Mouse (Mus musculus) heart, embryonic 12.5 days (tissue): ENCODE data around the gene B020031M17Rik. TPM values are rescaled to one million over a fixed set of nuclear protein-coding genes. Genes with fewer than 3 reads are reported as not detected.
"Not testable (repeated sequence)": the region's sequence is repeated elsewhere in the genome, so short reads cannot be mapped to it uniquely, and the experiment has no call there.

Source experiments
- ATAC-seq: fragments of 200-750 bp; cut with Nextera tagmentation; 2 replicates; pipeline ENCODE4 v1.8.0; 2017; ENCODE audit warnings: moderate TSS enrichment, moderate library complexity; ENCODE audit not compliant: insufficient number of reproducible peaks, low FRiP score
- H3K27ac ChIP-seq: fragments of 300-500 bp; sonication (generic); 2 replicates; pipeline ENCODE4 v1.5.1; 2016; ENCODE audit warnings: mild to moderate bottlenecking, moderate library complexity; ENCODE audit not compliant: poor library complexity, severe bottlenecking
- H3K27me3 ChIP-seq: fragments of 300-500 bp; sonication (generic); replicated peaks from 2 replicates; pipeline ENCODE4 v1.6.1; 2016; ENCODE audit warnings: mild to moderate bottlenecking, moderate library complexity
- H3K36me3 ChIP-seq: fragments of 300-500 bp; sonication (generic); 2 replicates; pipeline ENCODE4 v1.6.1; 2016; ENCODE audit warnings: mild to moderate bottlenecking, moderate library complexity
- H3K4me1 ChIP-seq: fragments of 300-500 bp; sonication (generic); replicated peaks from 2 replicates; pipeline ENCODE4 v1.6.1; 2016; ENCODE audit warnings: mild to moderate bottlenecking
- H3K4me2 ChIP-seq: fragments of 300-500 bp; sonication (generic); 2 replicates; pipeline ENCODE4 v1.6.1; 2016; ENCODE audit warnings: mild to moderate bottlenecking, moderate library complexity
- H3K4me3 ChIP-seq: fragments of 300-500 bp; sonication (generic); 2 replicates; pipeline ENCODE4 v1.5.1; 2016; ENCODE audit warnings: mild to moderate bottlenecking
- H3K9ac ChIP-seq: fragments of 300-500 bp; sonication (generic); 2 replicates; pipeline ENCODE4 v1.6.1; 2016; ENCODE audit warnings: mild to moderate bottlenecking, moderate library complexity
- H3K9me3 ChIP-seq: fragments of 300-500 bp; sonication (generic); replicated peaks from 2 replicates; pipeline ENCODE4 v1.6.1; 2016; ENCODE audit warnings: mild to moderate bottlenecking, moderate library complexity
- WGBS: fragments of 180-500 bp; shearing (Covaris S2); methylation state at CpG from one replicate; pipeline ENCODE4 v1.1.7; 2016; 5-methylcytosine and 5-hydroxymethylcytosine counted together
- polyA plus RNA-seq: library from polyadenylated mRNA; unstranded; fragments of >200 nt; fragmentation: Nextera tagmentation; extraction: Ambion mirVana; gene quantifications from 2 replicates; pipeline ENCODE4 v1.2.1, GENCODE M21; 2016

Gene B020031M17Rik
- polyA plus RNA-seq, 1 experiment from 2014 or later, result not detected

DNA sequence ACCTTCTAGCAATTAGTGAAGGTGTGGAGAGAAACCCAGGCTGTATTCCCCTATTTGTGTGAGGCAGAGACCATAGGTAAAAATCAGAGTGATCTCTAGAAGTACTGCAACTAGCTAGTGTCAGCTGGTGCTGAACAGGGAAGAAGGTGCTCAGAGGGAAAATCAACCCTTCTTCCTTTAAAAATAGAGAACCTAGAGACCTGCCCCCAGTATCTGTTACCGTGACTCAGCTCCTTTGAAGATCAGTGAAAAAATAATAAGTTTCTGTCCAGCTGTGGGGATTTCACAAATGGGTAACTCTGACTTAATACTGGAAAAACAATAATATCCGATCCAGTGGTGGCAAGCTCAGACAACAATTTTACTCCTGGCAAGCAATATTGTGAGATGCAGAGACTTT is 4.5 kb upstream of the B020031M17Rik start:
- 71% methylated on average over 2 of the region's 2 CpGs for WGBS
- not testable (repeated sequence) for H3K4me1 ChIP-seq, H3K4me2 ChIP-seq, H3K27me3 ChIP-seq, ATAC-seq, H3K27ac ChIP-seq, H3K4me3 ChIP-seq, H3K36me3 ChIP-seq, H3K9me3 ChIP-seq, H3K9ac ChIP-seq

GRCm38 (mm10) chr13:119929172-119929571 is 21.4 kb downstream of the B020031M17Rik start, which contains the start of gene Gm21761:
Gene Gm21761 (minus strand): TSS chr13:119929272.
- not testable (repeated sequence) for H3K9ac ChIP-seq, H3K27me3 ChIP-seq, H3K36me3 ChIP-seq, H3K27ac ChIP-seq, ATAC-seq, H3K4me1 ChIP-seq, H3K4me3 ChIP-seq, H3K9me3 ChIP-seq, H3K4me2 ChIP-seq
- WGBS, result 83% methylated on average over 1 of the region's 5 CpGs

- 66% methylated on average over 3 of the region's 3 CpGs for whole genome bisulfite sequencing
- H3K4me1 ChIP-seq, H3K27me3 ChIP-seq, H3K9me3 ChIP-seq, H3K4me2 ChIP-seq, H3K9ac ChIP-seq, ATAC-seq, H3K36me3 ChIP-seq, H3K4me3 ChIP-seq, H3K27ac ChIP-seq: not testable (repeated sequence)
Measured at GRCm38 (mm10) chr13:119924597-119925340, 25.8 kb downstream of the B020031M17Rik start.

GRCm38 (mm10) chr13:119916966-119917722 is 33.5 kb downstream of the B020031M17Rik start:
- ATAC-seq, H3K4me1 ChIP-seq, H3K9me3 ChIP-seq, H3K27ac ChIP-seq, H3K4me3 ChIP-seq, H3K9ac ChIP-seq, H3K4me2 ChIP-seq, H3K27me3 ChIP-seq, H3K36me3 ChIP-seq: not testable (repeated sequence)
- WGBS, result 72% methylated on average over 4 of the region's 5 CpGs

DNA sequence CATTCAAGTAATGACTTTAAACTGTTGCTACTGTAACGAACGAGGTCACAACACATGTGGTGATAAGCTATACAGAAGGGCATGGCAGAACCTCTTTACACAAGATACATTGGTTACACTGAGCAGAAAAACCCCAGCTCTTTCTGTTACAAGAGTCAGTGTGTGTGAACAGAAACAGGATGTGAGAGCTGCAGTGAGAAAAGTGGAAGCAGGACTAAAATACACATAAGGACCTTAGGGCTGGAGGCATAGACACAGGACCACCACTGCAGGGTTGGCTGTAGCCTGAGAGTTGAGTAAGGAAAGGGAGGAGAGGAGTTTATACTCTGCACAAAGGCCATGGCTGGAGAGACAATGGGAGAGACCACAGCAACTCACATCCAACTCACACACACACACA is 34.2 kb downstream of the B020031M17Rik start:
- not testable (repeated sequence) for H3K27ac ChIP-seq, H3K4me3 ChIP-seq, H3K4me1 ChIP-seq, H3K36me3 ChIP-seq, H3K9ac ChIP-seq, H3K27me3 ChIP-seq, H3K9me3 ChIP-seq, H3K4me2 ChIP-seq, ATAC-seq
- 49% methylated on average over 2 of the region's 2 CpGs for WGBS

Other genes starting within 250 kb of the B020031M17Rik start
- gene Nim1k, start 194.9 kb downstream of the B020031M17Rik start, polyA plus RNA-seq, result 0.47 and 0.85 TPM in 2 replicates
- 27.6 and 31.0 TPM in 2 replicates for gene Zfp131, start 159.9 kb downstream of the B020031M17Rik start, polyA plus RNA-seq
- not detected in 2 replicates for gene AF067063, start 120.6 kb downstream of the B020031M17Rik start, polyA plus RNA-seq
- not detected in 2 replicates for gene D13Ertd608e, start 114.8 kb downstream of the B020031M17Rik start, polyA plus RNA-seq
- gene Tcstv1, start 56.0 kb downstream of the B020031M17Rik start, polyA plus RNA-seq, result not detected in 2 replicates
- not detected in 2 replicates for gene Gm21761, start 21.5 kb downstream of the B020031M17Rik start, polyA plus RNA-seq
- gene Gm36079, start 76.2 kb upstream of the B020031M17Rik start, polyA plus RNA-seq, result not detected in 2 replicates
- not detected in 2 replicates for gene Gm21188, start 101.4 kb upstream of the B020031M17Rik start, polyA plus RNA-seq
- gene Gm20767, start 189.4 kb upstream of the B020031M17Rik start, polyA plus RNA-seq, result not detected in 2 replicates
- gene Gm21818, start 221.6 kb upstream of the B020031M17Rik start, polyA plus RNA-seq, result not detected in 2 replicates